Mouse (Mus musculus) MEL (cell line): ENCODE measurements around the gene Vps37b. TPM values are rescaled to one million over a fixed set of nuclear protein-coding genes. Genes with fewer than 3 reads are reported as not detected.

ENCODE experiments used
- DNase-seq: peaks from one replicate; pipeline ENCODE4 v3.0.0; 2011; ENCODE audit warnings: low read depth, low spot score
- H3K27ac ChIP-seq: 2 replicates; pipeline ENCODE4 v1.5.1; 2012; ENCODE audit warnings: low read depth, mild to moderate bottlenecking, control low read depth, low read length, moderate library complexity; ENCODE audit not compliant: control insufficient read depth
- H3K27me3 ChIP-seq, 2 experiments: fragments of 150-350 bp in 1 of 2; sonication (generic) in 1 of 2; 2 replicates each; pipeline ENCODE4 v1.6.1; 2012; ENCODE audit warnings: low read length in 2 of 2, mild to moderate bottlenecking in 2 of 2, improper control_type of control experiment in 1 of 2, moderate library complexity in 1 of 2; ENCODE audit not compliant: insufficient read depth in 2 of 2, control insufficient read depth in 1 of 2
- H3K36me3 ChIP-seq, 2 experiments: 2 replicates each; pipeline ENCODE4 v1.6.1; 2012 to 2014; ENCODE audit warnings: low read length in 2 of 2, improper control_type of control experiment in 1 of 2, inconsistent platforms in 1 of 2, mild to moderate bottlenecking in 1 of 2; ENCODE audit not compliant: insufficient read depth in 2 of 2, control insufficient read depth in 1 of 2
- H3K4me1 ChIP-seq, 2 experiments: fragments of 150-350 bp in 1 of 2; sonication (generic) in 1 of 2; 2 replicates each; pipeline ENCODE4 v1.6.1; 2012; ENCODE audit warnings: low read length in 2 of 2, improper control_type of control experiment in 1 of 2, mild to moderate bottlenecking in 1 of 2; ENCODE audit not compliant: insufficient read depth in 2 of 2, control insufficient read depth in 1 of 2
- H3K4me3 ChIP-seq, 2 experiments: fragments of 150-350 bp in 1 of 2; sonication (generic) in 1 of 2; 2 replicates each; pipeline ENCODE4 v1.5.1; 2012; ENCODE audit warnings: low read depth in 2 of 2, low read length in 2 of 2, mild to moderate bottlenecking in 2 of 2, moderate library complexity in 2 of 2, control low read depth in 1 of 2, improper control_type of control experiment in 1 of 2; ENCODE audit not compliant: control insufficient read depth in 1 of 2, insufficient read depth in 1 of 2
- H3K79me2 ChIP-seq: 2 replicates; pipeline ENCODE4 v1.6.1; 2012; ENCODE audit warnings: mild to moderate bottlenecking, low read length, moderate library complexity; ENCODE audit not compliant: control insufficient read depth, poor library complexity, insufficient read depth
- H3K9ac ChIP-seq: 2 replicates; pipeline ENCODE4 v1.6.1; 2012; ENCODE audit warnings: low read depth, mild to moderate bottlenecking, control low read depth, low read length, moderate library complexity; ENCODE audit not compliant: control insufficient read depth, poor library complexity, severe bottlenecking
- H3K9me3 ChIP-seq: fragments of 150-350 bp; sonication (generic); replicated peaks from 2 replicates; pipeline ENCODE4 v1.6.1; 2012; ENCODE audit warnings: mild to moderate bottlenecking, low read length, improper control_type of control experiment, moderate library complexity; ENCODE audit not compliant: insufficient read depth
- BHLHE40 ChIP-seq: IDR thresholded peaks from 2 replicates; pipeline ENCODE4 v1.6.1; 2012; ENCODE audit warnings: low read depth, mild to moderate bottlenecking, inconsistent platforms, low read length, improper control_type of control experiment, borderline replicate concordance
- CHD1 ChIP-seq: IDR thresholded peaks from 2 replicates; pipeline ENCODE4 v1.6.1; 2012; ENCODE audit warnings: low read depth, mild to moderate bottlenecking, inconsistent platforms, low read length, improper control_type of control experiment
- CHD2 ChIP-seq: IDR thresholded peaks from 2 replicates; pipeline ENCODE4 v1.6.1; 2011; ENCODE audit warnings: low read length, improper control_type of control experiment
- CTCF ChIP-seq, 3 experiments: IDR thresholded peaks in 2 of 3; conservative IDR thresholded peaks in 1 of 3; 2 replicates each; pipeline ENCODE4 v1.5.1; 2011 to 2012; ENCODE audit warnings: low read length in 3 of 3, low read depth in 2 of 3, mild to moderate bottlenecking in 2 of 3, improper control_type of control experiment in 1 of 3, inconsistent platforms in 1 of 3, mixed read lengths in 1 of 3, moderate library complexity in 1 of 3; ENCODE audit not compliant: control insufficient read depth in 1 of 3, insufficient read depth in 1 of 3, poor library complexity in 1 of 3, severe bottlenecking in 1 of 3
- E2F4 ChIP-seq: IDR thresholded peaks from 2 replicates; pipeline ENCODE4 v1.6.1; 2011; ENCODE audit warnings: low read depth, low read length, improper control_type of control experiment, borderline replicate concordance
- EP300 ChIP-seq, 2 experiments: IDR thresholded peaks; 2 replicates each; pipeline ENCODE4 v1.6.1; 2011; ENCODE audit warnings: improper control_type of control experiment in 2 of 2, low read length in 2 of 2, low read depth in 1 of 2, mild to moderate bottlenecking in 1 of 2
- ETS1 ChIP-seq: IDR thresholded peaks from 2 replicates; pipeline ENCODE4 v1.6.1; 2012; ENCODE audit warnings: low read depth, mild to moderate bottlenecking, inconsistent platforms, low read length, improper control_type of control experiment, moderate library complexity
- GABPA ChIP-seq: IDR thresholded peaks from 2 replicates; pipeline ENCODE4 v1.6.1; 2012; ENCODE audit warnings: low read depth, mild to moderate bottlenecking, inconsistent platforms, low read length, improper control_type of control experiment, moderate library complexity
- GATA1 ChIP-seq: IDR thresholded peaks from 2 replicates; pipeline ENCODE4 v1.6.1; 2011; ENCODE audit warnings: low read depth, low read length, improper control_type of control experiment
- HCFC1 ChIP-seq: IDR thresholded peaks from 2 replicates; pipeline ENCODE4 v1.6.1; 2012; ENCODE audit warnings: low read depth, mild to moderate bottlenecking, inconsistent platforms, low read length, improper control_type of control experiment, moderate library complexity
- KAT2A ChIP-seq: conservative IDR thresholded peaks from 2 replicates; pipeline ENCODE4 v1.6.1; 2012; ENCODE audit warnings: low read depth, low read length, improper control_type of control experiment, inconsistent platforms
- MAFK ChIP-seq: IDR thresholded peaks from 2 replicates; pipeline ENCODE4 v1.6.1; 2011; ENCODE audit warnings: low read depth, mild to moderate bottlenecking, low read length, improper control_type of control experiment, borderline replicate concordance
- MAX ChIP-seq: IDR thresholded peaks from 2 replicates; pipeline ENCODE4 v1.6.1; 2011; ENCODE audit warnings: low read length, improper control_type of control experiment
- MAZ ChIP-seq: IDR thresholded peaks from 2 replicates; pipeline ENCODE4 v1.6.1; 2012; ENCODE audit warnings: low read depth, mild to moderate bottlenecking, inconsistent platforms, low read length, improper control_type of control experiment
- MXI1 ChIP-seq: IDR thresholded peaks from 2 replicates; pipeline ENCODE4 v1.6.1; 2011; ENCODE audit warnings: mild to moderate bottlenecking, low read depth, low read length, improper control_type of control experiment
- MYB ChIP-seq: IDR thresholded peaks from 2 replicates; pipeline ENCODE4 v1.6.1; 2011; ENCODE audit warnings: mild to moderate bottlenecking, low read depth, low read length, improper control_type of control experiment
- MYC ChIP-seq: IDR thresholded peaks from 2 replicates; pipeline ENCODE4 v1.6.1; 2011; ENCODE audit warnings: low read depth, mild to moderate bottlenecking, low read length, improper control_type of control experiment, moderate library complexity
- NELFE ChIP-seq: IDR thresholded peaks from 2 replicates; pipeline ENCODE4 v1.6.1; 2011; ENCODE audit warnings: low read depth, low read length, improper control_type of control experiment
- POLR2A ChIP-seq, 2 experiments: IDR thresholded peaks; 2 replicates each; pipeline ENCODE4 v1.6.1; 2011 to 2012; ENCODE audit warnings: low read length in 2 of 2, mild to moderate bottlenecking in 2 of 2, control low read depth in 1 of 2, improper control_type of control experiment in 1 of 2, low read depth in 1 of 2, moderate library complexity in 1 of 2; ENCODE audit not compliant: control insufficient read depth in 1 of 2, insufficient read depth in 1 of 2, poor library complexity in 1 of 2
- RAD21 ChIP-seq: IDR thresholded peaks from 2 replicates; pipeline ENCODE4 v1.6.1; 2011; ENCODE audit warnings: mild to moderate bottlenecking, low read depth, low read length, improper control_type of control experiment
- RCOR1 ChIP-seq: IDR thresholded peaks from 2 replicates; pipeline ENCODE4 v1.6.1; 2012; ENCODE audit warnings: low read depth, mild to moderate bottlenecking, inconsistent platforms, low read length, improper control_type of control experiment
- SIN3A ChIP-seq: IDR thresholded peaks from 2 replicates; pipeline ENCODE4 v1.6.1; 2012; ENCODE audit warnings: low read length, improper control_type of control experiment, inconsistent platforms
- SMC3 ChIP-seq: IDR thresholded peaks from 2 replicates; pipeline ENCODE4 v1.6.1; 2011; ENCODE audit warnings: low read depth, low read length, improper control_type of control experiment
- TBP ChIP-seq: IDR thresholded peaks from 2 replicates; pipeline ENCODE4 v1.8.0; 2011; ENCODE audit warnings: low read depth, low read length, improper control_type of control experiment
- TCF12 ChIP-seq: IDR thresholded peaks from 2 replicates; pipeline ENCODE4 v1.6.1; 2014; ENCODE audit warnings: low read depth, mild to moderate bottlenecking, inconsistent platforms, low read length, improper control_type of control experiment, moderate library complexity
- ZC3H11A ChIP-seq: IDR thresholded peaks from 2 replicates; pipeline ENCODE4 v1.6.1; 2012; ENCODE audit warnings: low read depth, mild to moderate bottlenecking, inconsistent platforms, low read length, improper control_type of control experiment
- ZKSCAN1 ChIP-seq: IDR thresholded peaks from 2 replicates; pipeline ENCODE4 v1.6.1; 2012; ENCODE audit warnings: low read depth, mild to moderate bottlenecking, inconsistent platforms, low read length, improper control_type of control experiment, moderate library complexity
- ZMIZ1 ChIP-seq: IDR thresholded peaks from 2 replicates; pipeline ENCODE4 v1.6.1; 2012; ENCODE audit warnings: low read depth, mild to moderate bottlenecking, inconsistent platforms, low read length, improper control_type of control experiment, moderate library complexity
- ZNF384 ChIP-seq: IDR thresholded peaks from 2 replicates; pipeline ENCODE4 v1.6.1; 2012; ENCODE audit warnings: low read depth, mild to moderate bottlenecking, inconsistent platforms, low read length, improper control_type of control experiment
- polyA plus RNA-seq, 2 experiments: library from polyadenylated mRNA; stranded (reverse) in 1 of 2; unstranded in 1 of 2; fragments of >175 nt in 1 of 2; fragments of >200 nt in 1 of 2; gene quantifications; 2 replicates each; pipeline versions ENCODE4 v1.2.1 to v1.2.4; 2012; ENCODE audit warnings: low replicate concordance in 2 of 2, low read depth in 1 of 2; ENCODE audit not compliant: insufficient read length in 2 of 2, insufficient read depth in 1 of 2, missing spikeins in 1 of 2
- total RNA-seq: library from RNA; depleted of rRNA; stranded (reverse); fragments of 300-350 nt; gene quantifications from 2 replicates; pipeline ENCODE4 v1.2.3, GENCODE M21; 2012

The Vps37b gene
- total and polyA plus RNA-seq, 3 experiments, result 28.6 to 66.0 TPM; not detected in 1

DNA sequence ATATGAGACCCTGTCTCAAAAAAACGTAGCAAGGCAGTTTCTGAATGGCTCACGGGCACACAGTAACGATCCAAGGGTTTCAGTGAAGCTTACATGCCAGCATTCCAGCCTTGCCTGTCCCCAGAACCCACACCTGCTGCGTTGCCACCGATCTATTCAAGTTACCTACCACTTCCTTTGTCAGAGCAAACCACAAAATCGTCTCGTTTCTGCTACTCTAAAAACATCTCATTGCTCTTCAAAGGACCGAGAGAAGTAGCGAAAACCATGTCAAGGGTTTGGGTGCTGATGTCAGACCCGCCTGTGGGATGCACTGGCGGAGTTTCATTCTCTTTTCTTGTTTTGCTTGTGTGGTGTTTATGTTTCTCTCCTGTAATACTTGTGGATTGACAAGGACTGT, 2.4 kb upstream of the Vps37b start:
- Histone ChIP-seq H3K4me3 (no peak overlapping the region), H3K9ac (no peak overlapping the region), H3K4me1 (peaks cover 7 to 27% of the 10 kb centered on the region in 2 experiments), H3K9me3 (no peaks in the 10 kb centered on the region), H3K79me2 (peaks cover 24% of the 10 kb centered on the region), H3K27me3 (no peaks in the 10 kb centered on the region), H3K36me3 (peaks cover 2 to 22% of the 10 kb centered on the region in 2 experiments; a peak in 3 of 4 replicates), H3K27ac (no peak overlapping the region)
- no peak for TF ChIP-seq SIN3A
- no peak for TF ChIP-seq MAFK
- TF ChIP-seq ETS1, result no peak
- no peak for TF ChIP-seq HCFC1
- TF ChIP-seq MYC, result no peak
- no peak for TF ChIP-seq GABPA
- no peak for TF ChIP-seq E2F4
- no peak for TF ChIP-seq MAX
- TF ChIP-seq BHLHE40, result no peak
- no peak for TF ChIP-seq NELFE
- TF ChIP-seq TCF12, result no peak
- TF ChIP-seq CHD2, result no peak
- no peak for TF ChIP-seq SMC3
- TF ChIP-seq ZMIZ1, result no peak
- TF ChIP-seq MAZ, result no peak
- no peak for TF ChIP-seq MXI1
- no peak for TF ChIP-seq TBP
- no peak for TF ChIP-seq KAT2A
- no peak for TF ChIP-seq MYB
- no peak for TF ChIP-seq ZNF384
- DNase-seq, result no peak

DNA sequence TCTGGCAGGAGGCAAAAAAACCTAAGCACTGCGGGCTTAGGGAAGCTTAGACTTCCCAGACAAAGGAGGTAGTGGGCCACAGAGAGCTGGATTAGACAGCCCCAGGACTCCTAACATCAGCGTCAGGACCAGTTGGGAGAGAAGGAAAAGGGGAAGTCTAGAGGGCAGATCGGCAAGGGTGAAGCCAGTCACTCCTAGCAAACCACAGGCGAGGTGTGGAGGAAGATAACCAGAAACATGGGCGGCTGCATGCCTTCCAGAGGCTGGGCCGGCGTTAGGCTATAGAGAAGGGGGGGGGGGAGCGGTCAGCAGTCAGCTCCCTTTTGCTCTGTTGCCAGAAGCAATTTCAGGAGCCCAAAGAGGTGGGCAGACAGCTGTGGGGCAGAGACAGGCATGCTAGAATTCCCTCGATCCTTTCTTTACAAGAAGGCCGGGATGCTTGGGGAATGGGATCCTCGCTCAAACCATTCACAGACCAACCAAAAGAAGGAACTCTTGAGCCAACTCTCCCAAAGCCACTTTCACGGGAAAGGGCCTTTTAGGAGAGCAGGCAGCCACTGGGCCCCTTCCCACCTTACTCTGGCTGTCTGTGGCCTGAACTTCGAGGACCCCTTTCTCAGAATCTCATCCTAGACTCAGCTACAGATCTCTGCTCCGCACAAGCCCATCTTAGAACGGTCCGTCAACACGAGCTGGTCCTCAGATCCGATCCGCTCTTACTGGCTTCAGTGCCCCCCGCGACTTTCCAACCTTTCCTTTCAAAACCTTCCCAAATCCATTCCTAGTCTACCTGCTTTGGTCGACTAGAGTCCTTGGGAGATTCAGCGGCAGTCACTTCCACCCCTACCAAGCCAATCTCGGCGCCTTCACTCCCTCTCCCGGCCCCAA, 758 bp downstream of the Vps37b start:
- peak overlapping the region; percentile 81 for H3K27ac ChIP-seq
- no peaks in the 10 kb centered on the region for H3K9me3 ChIP-seq
- H3K79me2 ChIP-seq, result peaks cover 54% of the 10 kb centered on the region
- DNase-seq, result peak; percentile 93
- peaks cover 2 to 39% of the 10 kb centered on the region in 2 experiments for H3K36me3 ChIP-seq
- H3K4me3 ChIP-seq, result peak overlapping the region; percentile 73 to 90
- H3K4me1 ChIP-seq, result peaks cover 24 to 39% of the 10 kb centered on the region in 2 experiments
- peak overlapping the region; percentile 89 for H3K9ac ChIP-seq
- no peaks in the 10 kb centered on the region for H3K27me3 ChIP-seq
- TF ChIP-seq BHLHE40 (peak; percentile 66; the same call in 1 of the 2 replicates), MYB (0 out of 2 replicates have a peak, but pooled peaks have one; percentile 39), NELFE (peak; percentile 35; the same call in 1 of the 2 replicates), GATA1 (peak; percentile 81), SMC3 (no peak), ZC3H11A (no peak), HCFC1 (no peak), RCOR1 (peak; percentile 88), ZKSCAN1 (0 out of 2 replicates have a peak, but pooled peaks have one; percentile 36), CTCF (IDR thresholded peaks at IDR 0.05 in 2 of 3, conservative IDR thresholded peaks at IDR 0.05 in 1 of 3; ENCODE audit: control insufficient read depth in 1 of 3, insufficient read depth in 1 of 3, low read depth in 2 of 3, low read length in 3 of 3, poor library complexity in 1 of 3, severe bottlenecking in 1 of 3) (no peak), POLR2A (IDR thresholded peaks at IDR 0.05; ENCODE audit: control insufficient read depth in 1 of 2, insufficient read depth in 1 of 2, low read depth in 1 of 2, low read length in 2 of 2, poor library complexity in 1 of 2) (peak; percentile 40 to 53; a peak in 2 of 4 replicates), MAX (peak; percentile 56; the same call in 1 of the 2 replicates), MYC (peak; percentile 69; the same call in 1 of the 2 replicates), E2F4 (no peak), CHD1 (no peak), CHD2 (no peak), EP300 (IDR thresholded peaks at IDR 0.05; ENCODE audit: low read depth in 1 of 2, low read length in 2 of 2) (peak; percentile 87 to 88), MXI1 (peak; percentile 83), RAD21 (no peak), TBP (no peak; the same call in 1 of the 2 replicates)
